Mouse (Mus musculus) small intestine, adult 2 months (tissue): ENCODE results near the gene Stk11ip.

Experiments used
- CTCF ChIP-seq: fragments of 200-500 bp; IDR thresholded peaks from 2 replicates; pipeline ENCODE4 v1.5.1; 2012; ENCODE audit warnings: low read depth, mild to moderate bottlenecking, control low read depth, inconsistent platforms, low read length, moderate library complexity, mixed read lengths; ENCODE audit not compliant: insufficient replicate concordance, insufficient read length; ENCODE audit errors: extremely low read depth
- POLR2A ChIP-seq: fragments of 200-500 bp; IDR thresholded peaks from 2 replicates; pipeline ENCODE4 v1.6.1; 2012; ENCODE audit warnings: low read depth, mild to moderate bottlenecking, control low read depth, inconsistent platforms, low read length, moderate library complexity

DNA sequence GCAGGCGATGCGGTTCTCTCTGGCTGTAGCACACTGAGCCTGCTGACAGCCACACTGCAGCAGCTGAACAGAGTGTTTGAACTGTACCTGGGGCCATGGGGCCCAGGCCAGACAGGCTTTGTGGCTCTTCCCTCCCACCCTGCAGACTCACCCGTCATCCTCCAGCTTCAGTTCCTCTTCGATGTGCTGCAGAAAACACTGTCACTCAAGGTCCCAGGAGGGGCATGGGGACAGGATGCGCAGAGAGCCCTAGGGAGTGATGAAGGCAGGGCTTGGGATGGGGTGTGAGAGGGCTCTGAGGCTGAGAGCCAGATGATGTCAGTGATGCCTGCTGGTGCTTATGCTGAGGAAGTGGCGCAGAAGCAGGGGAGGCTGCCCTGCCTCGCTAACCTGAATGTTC lies 3.4 kb downstream of the Stk11ip start:
- TF ChIP-seq CTCF (no peak), POLR2A (no peak)
